In genomic region chr8:123858941-123859647, GRCm38 (mm10) we compare ENCODE assay signal across 8 mouse cellular contexts. TPM values are rescaled to one million over a fixed set of nuclear protein-coding genes. Genes with fewer than 3 reads are reported as not detected.
DNase-seq lines count a peak whose midpoint lies in the region; ATAC-seq lines count a peak whose summit lies in the region.

No protein-coding gene starts in this region.

- no peaks in the 10 kb centered on the region for H3K36me3 ChIP-seq in forebrain, embryonic 14.5 days (ENCODE audit: control insufficient read depth, insufficient read depth, low read length)
- no peaks in the 10 kb centered on the region for H3K36me3 ChIP-seq in neural tube, embryonic 15.5 days

- under 1% methylated on average over 78 of the region's 79 CpGs for WGBS in forebrain, embryonic 14.5 days
- WGBS in neural tube, embryonic 15.5 days: under 1% methylated on average over 78 of the region's 79 CpGs

- no peaks in the 10 kb centered on the region for H3K9me3 ChIP-seq in forebrain, embryonic 14.5 days (replicated peaks; ENCODE audit: control insufficient read depth, low read length)
- H3K9me3 ChIP-seq in neural tube, embryonic 15.5 days (replicated peaks): no peaks in the 10 kb centered on the region

- peak; percentile 93 for DNase-seq in ES-CJ7 (ENCODE audit: low read depth, low spot score)
- DNase-seq in cerebellum, adult 11 months: peak; percentile 94
- peak; percentile 95 for DNase-seq in forebrain, embryonic 14.5 days (ENCODE audit: low spot score)
- DNase-seq in heart, postnatal 14 days: peak; percentile 93 to 94
- DNase-seq in layer of hippocampus, adult 11-12 months (ENCODE audit: low spot score): peak; percentile 91
- peak; percentile 91 to 93 for DNase-seq in lung, adult 18-20 months
- peak; percentile 82 for DNase-seq in testis, postnatal 14 days (ENCODE audit: low spot score)

- H3K4me3 ChIP-seq in forebrain, embryonic 14.5 days (ENCODE audit: low read depth, low read length): peak overlapping the region; percentile 84
- peak overlapping the region; percentile 89 for H3K4me3 ChIP-seq in neural tube, embryonic 15.5 days (replicated peaks)

- intact Hi-C loops in heart, postnatal 14 days (cut with DNase I): loop anchor here (2.0 kb wide), 1 partner anchor 24 kb away; no protein-coding TSS in a partner anchor

- peak overlapping the region; percentile 66 for H3K27ac ChIP-seq in forebrain, embryonic 14.5 days (ENCODE audit: low read depth, low read length)
- peak overlapping the region; percentile 84 for H3K27ac ChIP-seq in neural tube, embryonic 15.5 days (replicated peaks)

- peak overlapping the region; percentile 82 for H3K9ac ChIP-seq in forebrain, embryonic 14.5 days (ENCODE audit: low read length)
- H3K9ac ChIP-seq in neural tube, embryonic 15.5 days (replicated peaks): peak overlapping the region; percentile 75

- H3K4me2 ChIP-seq in forebrain, embryonic 14.5 days (ENCODE audit: low read length): peak overlapping the region; percentile 89
- peak overlapping the region; percentile 88 for H3K4me2 ChIP-seq in neural tube, embryonic 15.5 days

- H3K4me1 ChIP-seq in forebrain, embryonic 14.5 days (ENCODE audit: control insufficient read depth, insufficient read depth, low read length): peaks cover 9% of the 10 kb centered on the region; the same call in 1 of the 2 replicates
- H3K4me1 ChIP-seq in neural tube, embryonic 15.5 days: peaks cover 20% of the 10 kb centered on the region

- peaks cover 4% of the 10 kb centered on the region; the same call in 1 of the 2 replicates for H3K27me3 ChIP-seq in forebrain, embryonic 14.5 days (replicated peaks; ENCODE audit: control insufficient read depth, insufficient read depth, low read length)
- H3K27me3 ChIP-seq in neural tube, embryonic 15.5 days (replicated peaks): peaks cover 24% of the 10 kb centered on the region

- peak; percentile 96 for ATAC-seq in forebrain, embryonic 14.5 days
- peak; percentile 97 for ATAC-seq in neural tube, embryonic 15.5 days (ENCODE audit: low FRiP score)

RNA-seq across cellular contexts. Expression of gene Ccsap, which starts 0.9 kb away (rescaled TPM):
- polyA plus RNA-seq in forebrain, embryonic 14.5 days (2014; fragmentation: Nextera tagmentation; extraction: Ambion mirVana): 5.2 and 6.7 TPM in 2 replicates
- total RNA-seq in heart, postnatal 14 days (2021): 1 to 10 TPM; 1.7 to 2.2 TPM
- 4.2 and 4.8 TPM in 2 replicates for polyA plus RNA-seq in neural tube, embryonic 15.5 days (2015; fragmentation: Nextera tagmentation; extraction: Ambion mirVana)

RNA-seq across cellular contexts. Expression of gene Acta1, which starts 35.5 kb away (rescaled TPM):
- 3.4 and 4.4 TPM in 2 replicates for polyA plus RNA-seq in forebrain, embryonic 14.5 days (2014; fragmentation: Nextera tagmentation; extraction: Ambion mirVana)
- 100 to 1,000 TPM; 284 to 359 TPM for total RNA-seq in heart, postnatal 14 days (2021)
- polyA plus RNA-seq in neural tube, embryonic 15.5 days (2015; fragmentation: Nextera tagmentation; extraction: Ambion mirVana): 92.7 and 174 TPM in 2 replicates

RNA-seq across cellular contexts. Expression of gene Rab4a, which starts 53.3 kb away (rescaled TPM):
- 68.2 and 74.5 TPM in 2 replicates for polyA plus RNA-seq in forebrain, embryonic 14.5 days (2014; fragmentation: Nextera tagmentation; extraction: Ambion mirVana)
- 1 to 10 TPM; 7.8 to 7.9 TPM for total RNA-seq in heart, postnatal 14 days (2021)
- polyA plus RNA-seq in neural tube, embryonic 15.5 days (2015; fragmentation: Nextera tagmentation; extraction: Ambion mirVana): 78.2 and 87.0 TPM in 2 replicates

Comparison
In these comparisons a context has a peak if more than half of its experiments do, and no peak if none do; other contexts are left out.
1. Peak in every context shown above with its lines: DNase-seq, ATAC-seq, H3K4me3 ChIP-seq and H3K27ac ChIP-seq.
2. RNA of gene Acta1, which starts 35.5 kb away (polyA plus RNA-seq): 92.7 to 174 TPM in neural tube, embryonic 15.5 days; 3.4 to 4.4 TPM in forebrain, embryonic 14.5 days; every median in the first group is over 10 times any median in the second.